Mouse (Mus musculus): ENCODE results near the gene Negr1. TPM values are rescaled to one million over a fixed set of nuclear protein-coding genes. Genes with fewer than 3 reads are reported as not detected.

Negr1 gene
- polyA plus RNA-seq, 1 experiment from 2014 or later = 5.9 TPM

DNA sequence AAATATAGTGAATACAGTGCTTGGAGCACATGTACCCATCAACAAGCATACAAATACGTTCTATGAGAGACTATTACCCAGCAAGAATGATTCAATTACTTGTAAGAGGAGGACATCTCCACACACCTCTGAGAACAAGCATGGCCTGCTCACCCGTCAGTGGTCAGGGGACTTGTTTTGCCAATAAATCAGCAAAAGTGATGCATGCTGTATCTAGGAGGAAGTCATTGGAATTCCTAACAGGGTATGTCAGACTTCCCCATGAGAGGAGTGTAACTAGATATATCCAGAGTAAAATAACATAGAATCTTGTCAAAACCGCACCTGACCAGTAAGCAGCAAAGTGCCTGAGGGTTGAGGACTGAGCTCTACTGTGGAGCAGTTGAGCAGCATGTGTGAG is 629.0 kb downstream of the Negr1 start:
- H3K36me3 ChIP-seq (ENCODE audit: insufficient read depth, low read length) = no peaks in the 10 kb centered on the region
- ATAC-seq (replicated peaks; ENCODE audit: low FRiP score, low read depth) (peak; percentile 52; the same call in 1 of the 2 replicates), DNase-seq (ENCODE audit: low spot score) (peak; percentile 13)
- no peak overlapping the region for H3K4me2 ChIP-seq (ENCODE audit: low read length)
- no peak overlapping the region for H3K27ac ChIP-seq
- H3K9me3 ChIP-seq (replicated peaks; ENCODE audit: low read length) = no peaks in the 10 kb centered on the region
- no peak overlapping the region for H3K9ac ChIP-seq (ENCODE audit: low read depth, low read length)
- no peaks in the 10 kb centered on the region for H3K27me3 ChIP-seq (ENCODE audit: insufficient read depth, low read length)
- TF ChIP-seq CTCF (IDR thresholded peaks at IDR 0.05; ENCODE audit: low read depth) = no peak
- no peak overlapping the region for H3K4me3 ChIP-seq (replicated peaks; ENCODE audit: low read depth, low read length)
- 23% methylated on average over 3 of the region's 3 CpGs for WGBS
- H3K4me1 ChIP-seq (replicated peaks; ENCODE audit: insufficient read depth, low read length) = no peaks in the 10 kb centered on the region

DNA sequence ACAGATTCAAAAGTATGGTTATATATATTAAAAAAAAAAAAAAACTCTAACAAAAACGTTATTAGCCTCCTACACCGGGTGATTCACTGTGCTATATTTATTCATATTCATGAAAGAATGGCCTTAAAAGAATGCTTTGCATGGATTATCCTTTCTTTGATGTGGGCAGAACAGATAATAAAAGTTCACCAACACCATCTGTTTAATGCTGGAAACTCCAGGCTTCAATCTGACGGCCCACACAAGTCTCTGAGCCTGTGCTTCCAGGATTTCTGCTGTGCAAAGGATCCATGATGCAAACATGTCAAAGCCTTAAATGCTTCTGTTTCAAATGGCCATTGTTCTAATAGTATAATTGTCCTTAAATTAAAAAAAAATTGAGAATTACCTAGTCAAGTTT is 630.4 kb downstream of the Negr1 start:
- no peak for DNase-seq (ENCODE audit: low spot score)
- no peak for ATAC-seq (replicated peaks; ENCODE audit: low FRiP score, low read depth)
- 72% methylated on average over 3 of the region's 3 CpGs for WGBS
- no peaks in the 10 kb centered on the region for H3K4me1 ChIP-seq (replicated peaks; ENCODE audit: insufficient read depth, low read length)
- H3K4me2 ChIP-seq (ENCODE audit: low read length) = no peak overlapping the region
- no peaks in the 10 kb centered on the region for H3K36me3 ChIP-seq (ENCODE audit: insufficient read depth, low read length)
- no peak overlapping the region for H3K27ac ChIP-seq
- H3K4me3 ChIP-seq (replicated peaks; ENCODE audit: low read depth, low read length) = no peak overlapping the region
- H3K9me3 ChIP-seq (replicated peaks; ENCODE audit: low read length) = no peaks in the 10 kb centered on the region
- no peaks in the 10 kb centered on the region for H3K27me3 ChIP-seq (ENCODE audit: insufficient read depth, low read length)
- no peak for TF ChIP-seq CTCF (IDR thresholded peaks at IDR 0.05; ENCODE audit: low read depth)
- H3K9ac ChIP-seq (ENCODE audit: low read depth, low read length) = no peak overlapping the region

DNA sequence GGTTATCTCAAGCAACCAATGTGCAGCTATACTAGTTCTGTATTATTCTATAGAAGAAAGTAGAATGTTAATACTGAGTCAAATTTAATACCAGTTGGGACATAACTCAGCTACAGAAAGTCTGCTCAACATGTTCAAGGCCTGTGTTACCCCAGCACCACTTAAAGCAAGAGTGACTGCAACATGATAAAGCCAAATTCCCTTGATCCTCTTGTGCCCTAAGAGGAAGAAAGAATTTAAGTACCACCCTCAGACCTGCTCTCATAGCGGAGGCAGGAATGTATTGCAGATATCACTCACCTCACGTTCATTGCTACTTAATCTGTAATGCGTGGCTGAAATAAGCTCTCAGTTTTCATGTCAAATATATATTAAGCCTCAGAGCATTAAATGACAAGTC is 631.5 kb downstream of the Negr1 start:
- no peak for DNase-seq (ENCODE audit: low spot score)
- no peak for ATAC-seq (replicated peaks; ENCODE audit: low FRiP score, low read depth)
- TF ChIP-seq CTCF (IDR thresholded peaks at IDR 0.05; ENCODE audit: low read depth) = no peak

DNA sequence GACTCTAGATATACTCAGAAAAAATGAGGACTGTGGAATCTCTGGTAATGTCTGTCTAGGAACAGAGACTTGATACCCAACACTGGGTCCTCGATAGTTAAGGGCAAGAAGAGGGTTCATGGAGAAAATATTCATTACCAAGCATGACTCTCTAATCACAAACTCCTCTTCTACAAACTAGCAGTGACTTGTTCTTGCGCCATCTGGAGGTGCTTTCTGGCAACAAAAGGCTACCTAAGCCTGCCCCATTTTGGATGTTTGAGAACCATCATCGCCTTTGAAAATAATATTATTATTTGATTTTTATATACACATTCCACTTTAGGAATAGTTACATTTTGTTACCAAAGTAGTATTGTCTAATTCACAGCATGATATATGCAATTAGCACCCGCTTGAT is 637.1 kb downstream of the Negr1 start:
- WGBS = 81% methylated on average over 4 of the region's 4 CpGs
- no peak for ATAC-seq (replicated peaks; ENCODE audit: low FRiP score, low read depth)
- H3K27ac ChIP-seq = no peak overlapping the region

More for the DNA sequence above, 631.5 kb downstream of the Negr1 start:
- Histone ChIP-seq H3K9ac (ENCODE audit: low read depth, low read length) (no peak overlapping the region), H3K4me3 (replicated peaks; ENCODE audit: low read depth, low read length) (no peak overlapping the region), H3K36me3 (ENCODE audit: insufficient read depth, low read length) (no peaks in the 10 kb centered on the region), H3K4me1 (replicated peaks; ENCODE audit: insufficient read depth, low read length) (no peaks in the 10 kb centered on the region), H3K27ac (no peak overlapping the region), H3K9me3 (replicated peaks; ENCODE audit: low read length) (no peaks in the 10 kb centered on the region), H3K27me3 (ENCODE audit: insufficient read depth, low read length) (no peaks in the 10 kb centered on the region), H3K4me2 (ENCODE audit: low read length) (no peak overlapping the region)
- 90% methylated on average over 3 of the region's 3 CpGs for WGBS

DNA sequence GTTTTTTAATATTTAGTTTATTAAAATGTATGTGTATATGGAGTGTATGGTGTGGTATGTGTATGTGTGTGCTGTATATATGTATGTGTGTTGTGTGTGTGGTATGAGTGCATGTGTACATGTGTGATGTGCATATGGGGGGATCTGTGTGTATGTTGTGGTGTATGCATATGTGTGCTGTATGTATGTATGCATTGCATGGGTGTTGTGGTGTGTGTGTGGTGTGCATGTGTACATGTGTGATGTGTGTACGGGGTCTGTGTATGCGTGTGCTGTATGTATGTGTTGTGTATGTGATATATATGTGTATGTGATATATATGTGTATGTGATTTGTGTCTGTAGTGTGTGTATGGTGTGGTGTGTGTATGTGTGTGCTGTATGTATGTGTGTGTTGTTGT is 640.1 kb downstream of the Negr1 start:
- no peak overlapping the region for H3K4me3 ChIP-seq (replicated peaks; ENCODE audit: low read depth, low read length)
- TF ChIP-seq CTCF (IDR thresholded peaks at IDR 0.05; ENCODE audit: low read depth) = no peak
- ATAC-seq (replicated peaks; ENCODE audit: low FRiP score, low read depth) (0 out of 2 replicates have a peak, but pooled peaks have one; percentile 17), DNase-seq (ENCODE audit: low spot score) (no peak)
- H3K4me1 ChIP-seq (replicated peaks; ENCODE audit: insufficient read depth, low read length) = no peaks in the 10 kb centered on the region
- no peaks in the 10 kb centered on the region for H3K36me3 ChIP-seq (ENCODE audit: insufficient read depth, low read length)
- H3K27ac ChIP-seq = no peak overlapping the region
- H3K27me3 ChIP-seq (ENCODE audit: insufficient read depth, low read length) = no peaks in the 10 kb centered on the region
- no peak overlapping the region for H3K9ac ChIP-seq (ENCODE audit: low read depth, low read length)
- no peak overlapping the region for H3K4me2 ChIP-seq (ENCODE audit: low read length)
- WGBS = 93% methylated on average over 2 of the region's 2 CpGs
- H3K9me3 ChIP-seq (replicated peaks; ENCODE audit: low read length) = no peaks in the 10 kb centered on the region

More for the DNA sequence above, 637.1 kb downstream of the Negr1 start:
- Histone ChIP-seq H3K4me2 (ENCODE audit: low read length) (no peak overlapping the region), H3K9ac (ENCODE audit: low read depth, low read length) (no peak overlapping the region), H3K9me3 (replicated peaks; ENCODE audit: low read length) (no peaks in the 10 kb centered on the region), H3K27me3 (ENCODE audit: insufficient read depth, low read length) (no peaks in the 10 kb centered on the region), H3K4me1 (replicated peaks; ENCODE audit: insufficient read depth, low read length) (no peaks in the 10 kb centered on the region), H3K4me3 (replicated peaks; ENCODE audit: low read depth, low read length) (no peak overlapping the region), H3K36me3 (ENCODE audit: insufficient read depth, low read length) (no peaks in the 10 kb centered on the region)
- DNase-seq (ENCODE audit: low spot score) = no peak
- TF ChIP-seq CTCF (IDR thresholded peaks at IDR 0.05; ENCODE audit: low read depth) = peak; percentile 41; the same call in 1 of the 2 replicates

DNA sequence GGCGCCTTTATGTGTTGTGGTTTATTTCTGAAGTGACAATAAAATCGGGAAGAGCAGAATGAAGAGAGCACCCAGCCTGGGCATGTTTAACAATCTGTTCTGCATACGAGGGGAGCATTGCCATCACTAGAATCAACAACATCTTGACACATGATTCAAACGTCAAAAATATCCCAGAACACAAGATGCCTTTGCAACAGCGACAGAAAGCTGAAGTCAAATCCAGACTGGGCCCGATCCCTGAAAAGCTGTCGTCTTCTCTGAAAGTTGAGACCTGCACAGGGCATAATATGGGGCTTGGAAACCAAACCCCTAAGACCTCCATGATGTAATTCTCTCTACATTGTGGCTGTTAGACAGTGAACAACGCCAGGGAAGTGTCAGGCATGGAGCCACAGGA is 642.0 kb downstream of the Negr1 start:
- Histone ChIP-seq H3K9me3 (replicated peaks; ENCODE audit: low read length) (no peaks in the 10 kb centered on the region), H3K4me3 (replicated peaks; ENCODE audit: low read depth, low read length) (no peak overlapping the region), H3K27ac (no peak overlapping the region), H3K27me3 (ENCODE audit: insufficient read depth, low read length) (no peaks in the 10 kb centered on the region), H3K9ac (ENCODE audit: low read depth, low read length) (no peak overlapping the region), H3K36me3 (ENCODE audit: insufficient read depth, low read length) (no peaks in the 10 kb centered on the region), H3K4me2 (ENCODE audit: low read length) (no peak overlapping the region), H3K4me1 (replicated peaks; ENCODE audit: insufficient read depth, low read length) (no peaks in the 10 kb centered on the region)
- WGBS = 79% methylated on average over 8 of the region's 8 CpGs
- ATAC-seq (replicated peaks; ENCODE audit: low FRiP score, low read depth) (no peak), DNase-seq (ENCODE audit: low spot score) (no peak)
- TF ChIP-seq CTCF (IDR thresholded peaks at IDR 0.05; ENCODE audit: low read depth) = no peak

DNA sequence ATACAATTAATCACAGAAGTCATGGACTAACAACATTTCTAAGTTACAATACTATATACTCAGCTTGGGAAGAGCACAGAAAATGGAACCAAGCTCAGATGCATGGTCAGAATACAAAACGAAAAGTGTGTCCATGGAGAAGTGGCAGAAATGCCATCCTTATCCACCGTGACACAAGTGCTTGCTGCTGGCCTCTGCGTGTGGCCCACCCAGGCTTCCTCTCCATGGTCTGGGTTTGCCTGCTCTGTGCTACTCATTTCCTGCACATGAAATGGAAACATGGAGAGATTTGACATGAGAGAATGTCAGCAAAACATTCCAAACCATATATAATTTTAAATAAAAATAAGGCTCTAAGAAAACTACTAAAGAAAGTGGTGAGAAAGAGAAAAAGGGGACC is 645.2 kb downstream of the Negr1 start:
- no peak for ATAC-seq (replicated peaks; ENCODE audit: low FRiP score, low read depth)
- H3K27me3 ChIP-seq (ENCODE audit: insufficient read depth, low read length) = no peaks in the 10 kb centered on the region
- no peak for TF ChIP-seq CTCF (IDR thresholded peaks at IDR 0.05; ENCODE audit: low read depth)
- no peak overlapping the region for H3K27ac ChIP-seq
- H3K4me1 ChIP-seq (replicated peaks; ENCODE audit: insufficient read depth, low read length) = no peaks in the 10 kb centered on the region
- no peak overlapping the region for H3K4me3 ChIP-seq (replicated peaks; ENCODE audit: low read depth, low read length)
- no peak overlapping the region for H3K9ac ChIP-seq (ENCODE audit: low read depth, low read length)
- H3K36me3 ChIP-seq (ENCODE audit: insufficient read depth, low read length) = no peaks in the 10 kb centered on the region
- no peaks in the 10 kb centered on the region for H3K9me3 ChIP-seq (replicated peaks; ENCODE audit: low read length)
- H3K4me2 ChIP-seq (ENCODE audit: low read length) = no peak overlapping the region
- no peak for DNase-seq (ENCODE audit: low spot score)
- 83% methylated on average over 3 of the region's 3 CpGs for WGBS
